Mouse (Mus musculus): ENCODE results near the gene C130032M10Rik. TPM values are rescaled to one million over a fixed set of nuclear protein-coding genes. Genes with fewer than 3 reads are reported as not detected.

C130032M10Rik gene
- polyA plus RNA-seq, 1 experiment from 2014 or later: not detected

- no peak for TF ChIP-seq CTCF (IDR thresholded peaks at IDR 0.05; ENCODE audit: low read depth)
- Histone ChIP-seq H3K36me3 (ENCODE audit: control insufficient read depth, insufficient read depth) (no peaks in the 10 kb centered on the region; the same call in 1 of the 2 replicates), H3K4me3 (ENCODE audit: low read depth, low read length) (no peak overlapping the region), H3K4me1 (replicated peaks; ENCODE audit: control insufficient read depth, insufficient read depth, low read length) (no peaks in the 10 kb centered on the region), H3K27me3 (replicated peaks; ENCODE audit: control insufficient read depth, insufficient read depth, low read length) (no peaks in the 10 kb centered on the region), H3K9me3 (ENCODE audit: control insufficient read depth) (no peaks in the 10 kb centered on the region), H3K4me2 (replicated peaks; ENCODE audit: low read depth) (no peak overlapping the region), H3K9ac (ENCODE audit: low read depth, low read length) (no peak overlapping the region), H3K27ac (ENCODE audit: low read depth, low read length) (no peak overlapping the region)
- 77% methylated on average over 3 of the region's 3 CpGs for WGBS
- no peak for ATAC-seq
Observed at GRCm38 (mm10) chr9:114480940-114481339, 34.6 kb upstream of the C130032M10Rik start.

DNA sequence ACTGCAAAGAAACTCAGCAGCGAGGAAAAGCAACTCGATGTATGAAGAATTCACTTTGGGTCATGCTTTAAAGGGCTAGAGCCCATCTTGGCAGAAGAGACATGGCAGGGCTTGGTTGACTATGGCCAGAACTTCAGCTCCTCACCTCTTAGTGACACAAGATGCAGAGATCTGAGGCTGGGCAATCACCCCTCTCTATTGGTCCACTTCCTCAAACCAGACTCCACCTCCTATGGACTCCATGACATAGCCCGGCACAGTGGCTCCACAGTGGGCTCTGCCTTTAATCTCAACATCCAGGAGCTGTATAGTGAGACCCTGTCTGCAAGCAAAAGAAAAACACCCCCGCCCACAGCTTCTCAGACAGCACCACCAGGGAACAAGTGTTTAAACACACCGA, 30.7 kb upstream of the C130032M10Rik start:
- Histone ChIP-seq H3K4me2 (replicated peaks; ENCODE audit: low read depth) (no peak overlapping the region), H3K9me3 (ENCODE audit: control insufficient read depth) (no peaks in the 10 kb centered on the region), H3K4me1 (replicated peaks; ENCODE audit: control insufficient read depth, insufficient read depth, low read length) (0 out of 2 replicates have a peak, but pooled peaks cover 6% of the 10 kb centered on the region), H3K4me3 (ENCODE audit: low read depth, low read length) (no peak overlapping the region), H3K36me3 (ENCODE audit: control insufficient read depth, insufficient read depth) (no peaks in the 10 kb centered on the region), H3K27me3 (replicated peaks; ENCODE audit: control insufficient read depth, insufficient read depth, low read length) (no peaks in the 10 kb centered on the region), H3K9ac (ENCODE audit: low read depth, low read length) (no peak overlapping the region), H3K27ac (ENCODE audit: low read depth, low read length) (no peak overlapping the region)
- WGBS: 80% methylated on average over 5 of the region's 5 CpGs
- ATAC-seq: no peak
- no peak for TF ChIP-seq CTCF (IDR thresholded peaks at IDR 0.05; ENCODE audit: low read depth)

DNA sequence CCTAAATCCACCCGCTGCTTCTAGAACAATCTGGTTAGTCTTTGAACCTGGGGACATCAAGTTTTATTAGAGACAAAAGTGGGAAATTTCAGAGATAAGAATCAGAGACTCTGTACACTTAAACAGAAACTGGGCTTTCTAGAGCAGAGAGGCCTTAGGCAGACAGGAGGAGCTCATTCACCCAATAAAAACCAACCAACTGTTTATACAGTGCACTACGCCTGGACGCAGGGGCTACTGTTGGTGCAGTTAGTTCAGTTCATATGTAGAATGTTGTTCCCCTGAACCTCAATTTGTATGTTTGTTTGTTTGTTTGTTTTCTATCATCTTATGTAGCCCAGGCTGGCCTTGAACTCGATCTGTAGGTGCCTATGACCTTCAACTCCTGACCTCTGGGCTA, 28.7 kb upstream of the C130032M10Rik start:
- Histone ChIP-seq H3K9ac (ENCODE audit: low read depth, low read length) (no peak overlapping the region), H3K4me1 (replicated peaks; ENCODE audit: control insufficient read depth, insufficient read depth, low read length) (0 out of 2 replicates have a peak, but pooled peaks cover 6% of the 10 kb centered on the region), H3K4me3 (ENCODE audit: low read depth, low read length) (no peak overlapping the region), H3K27ac (ENCODE audit: low read depth, low read length) (peak overlapping the region; percentile 97), H3K9me3 (ENCODE audit: control insufficient read depth) (no peaks in the 10 kb centered on the region), H3K4me2 (replicated peaks; ENCODE audit: low read depth) (0 out of 2 replicates have a peak overlapping the region, but pooled peaks have one; percentile 41), H3K27me3 (replicated peaks; ENCODE audit: control insufficient read depth, insufficient read depth, low read length) (no peaks in the 10 kb centered on the region), H3K36me3 (ENCODE audit: control insufficient read depth, insufficient read depth) (no peaks in the 10 kb centered on the region)
- 36% methylated on average over 4 of the region's 4 CpGs for WGBS
- peak; percentile 43 for ATAC-seq
- peak; percentile 32 for TF ChIP-seq CTCF (IDR thresholded peaks at IDR 0.05; ENCODE audit: low read depth)

- H3K27ac ChIP-seq (ENCODE audit: low read depth, low read length): peak overlapping the region; percentile 97
- no peaks in the 10 kb centered on the region for H3K36me3 ChIP-seq (ENCODE audit: control insufficient read depth, insufficient read depth)
- peak; percentile 96 for ATAC-seq
- no peak for TF ChIP-seq CTCF (IDR thresholded peaks at IDR 0.05; ENCODE audit: low read depth)
- H3K4me1 ChIP-seq (replicated peaks; ENCODE audit: control insufficient read depth, insufficient read depth, low read length): 0 out of 2 replicates have a peak, but pooled peaks cover 6% of the 10 kb centered on the region
- 39% methylated on average over 23 of the region's 23 CpGs for WGBS
- H3K9ac ChIP-seq (ENCODE audit: low read depth, low read length): peak overlapping the region; percentile 45
- no peaks in the 10 kb centered on the region for H3K27me3 ChIP-seq (replicated peaks; ENCODE audit: control insufficient read depth, insufficient read depth, low read length)
- no peak overlapping the region for H3K4me3 ChIP-seq (ENCODE audit: low read depth, low read length)
- H3K9me3 ChIP-seq (ENCODE audit: control insufficient read depth): no peaks in the 10 kb centered on the region
- peak overlapping the region; percentile 41 for H3K4me2 ChIP-seq (replicated peaks; ENCODE audit: low read depth)
Observed at GRCm38 (mm10) chr9:114487481-114488258, 27.8 kb upstream of the C130032M10Rik start.

GRCm38 (mm10) chr9:114496469-114496868, 19.0 kb upstream of the C130032M10Rik start:
- TF ChIP-seq CTCF (IDR thresholded peaks at IDR 0.05; ENCODE audit: low read depth): no peak
- 70% methylated on average over 7 of the region's 7 CpGs for WGBS

DNA sequence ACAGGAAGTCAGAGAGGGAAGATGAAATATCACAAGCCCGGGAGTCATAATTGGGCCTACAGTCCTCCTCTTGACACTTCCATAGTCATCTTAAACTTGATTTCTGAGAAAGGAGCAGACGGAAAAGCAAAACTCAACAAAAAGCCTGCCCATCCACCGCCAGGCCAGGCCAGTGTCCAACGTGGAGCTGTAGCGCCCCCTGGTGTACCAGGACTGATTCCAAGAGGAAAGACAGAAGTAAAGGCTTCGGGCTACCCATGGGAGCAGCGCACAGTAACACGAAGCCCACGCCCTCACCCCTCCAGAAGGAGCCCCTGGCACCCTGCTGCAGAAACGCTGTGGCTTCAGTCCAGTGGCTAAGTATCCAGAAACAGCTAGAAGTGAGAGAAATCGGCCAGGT, 17.3 kb upstream of the C130032M10Rik start:
- ATAC-seq: no peak
- 9% methylated on average over 11 of the region's 11 CpGs for WGBS

More at GRCm38 (mm10) chr9:114496469-114496868, 19.0 kb upstream of the C130032M10Rik start:
- Histone ChIP-seq H3K4me1 (replicated peaks; ENCODE audit: control insufficient read depth, insufficient read depth, low read length) (no peaks in the 10 kb centered on the region), H3K4me3 (ENCODE audit: low read depth, low read length) (no peak overlapping the region), H3K27me3 (replicated peaks; ENCODE audit: control insufficient read depth, insufficient read depth, low read length) (no peaks in the 10 kb centered on the region), H3K9me3 (ENCODE audit: control insufficient read depth) (no peaks in the 10 kb centered on the region), H3K36me3 (ENCODE audit: control insufficient read depth, insufficient read depth) (no peaks in the 10 kb centered on the region), H3K4me2 (replicated peaks; ENCODE audit: low read depth) (no peak overlapping the region), H3K27ac (ENCODE audit: low read depth, low read length) (no peak overlapping the region), H3K9ac (ENCODE audit: low read depth, low read length) (no peak overlapping the region)
- ATAC-seq: no peak

More for the DNA sequence above, 17.3 kb upstream of the C130032M10Rik start:
- no peak overlapping the region for H3K27ac ChIP-seq (ENCODE audit: low read depth, low read length)
- H3K9ac ChIP-seq (ENCODE audit: low read depth, low read length): no peak overlapping the region
- no peaks in the 10 kb centered on the region for H3K27me3 ChIP-seq (replicated peaks; ENCODE audit: control insufficient read depth, insufficient read depth, low read length)
- no peak overlapping the region for H3K4me3 ChIP-seq (ENCODE audit: low read depth, low read length)
- H3K4me2 ChIP-seq (replicated peaks; ENCODE audit: low read depth): peak overlapping the region; percentile 32
- TF ChIP-seq CTCF (IDR thresholded peaks at IDR 0.05; ENCODE audit: low read depth): peak; percentile 98
- no peaks in the 10 kb centered on the region for H3K4me1 ChIP-seq (replicated peaks; ENCODE audit: control insufficient read depth, insufficient read depth, low read length)
- no peaks in the 10 kb centered on the region for H3K36me3 ChIP-seq (ENCODE audit: control insufficient read depth, insufficient read depth)
- no peaks in the 10 kb centered on the region for H3K9me3 ChIP-seq (ENCODE audit: control insufficient read depth)
